Mouse (Mus musculus) gonadal fat pad, adult 2 months (tissue): ENCODE results near the gene Gm21812. TPM values are rescaled to one million over a fixed set of nuclear protein-coding genes. Genes with fewer than 3 reads are reported as not detected.
"Not testable (repeated sequence)": the region's sequence is repeated elsewhere in the genome, so short reads cannot be mapped to it uniquely, and the experiment has no call there.

Experiments
- DNase-seq: peaks from one replicate; pipeline ENCODE4 v3.0.0-alpha.2; 2012; ENCODE audit warnings: low read depth
- polyA plus RNA-seq: library from polyadenylated mRNA; depleted of rRNA; stranded (reverse); fragments of >200 nt; gene quantifications from 2 replicates; pipeline ENCODE4 v1.2.3, GENCODE M21; 2012; rRNA removed

The Gm21812 gene
- not detected in 2 replicates for polyA plus RNA-seq

DNA sequence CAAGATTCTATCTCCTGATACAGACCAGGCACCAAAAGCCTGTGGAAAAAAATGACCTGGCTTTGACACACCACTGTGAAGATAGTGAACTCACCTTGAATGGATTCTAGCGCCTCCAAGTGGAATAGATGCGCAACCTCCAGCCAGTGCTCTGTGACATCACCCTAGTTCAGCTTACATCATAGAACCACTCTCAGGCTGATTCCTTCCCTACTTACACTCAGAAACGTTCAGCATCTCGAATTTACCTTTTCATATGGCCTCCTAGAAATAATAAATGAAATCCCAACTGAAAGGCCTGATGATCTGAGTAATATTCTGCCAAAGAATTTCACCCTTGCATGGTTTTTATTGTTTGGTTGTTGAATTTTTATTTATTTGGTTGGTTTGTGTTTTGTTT lies at the start of gene Gm21812:
Gene Gm21812, minus strand, starts transcription at position 101 of the 400 bp plus-strand sequence.
- DNase-seq: not testable (repeated sequence)

Other genes starting within 250 kb of the Gm21812 start
- gene Gm21292, start 213.3 kb downstream of the Gm21812 start, polyA plus RNA-seq: not detected in 2 replicates
- not detected in 2 replicates for gene Gm21721, start 145.0 kb downstream of the Gm21812 start, polyA plus RNA-seq
- gene Gm21874, start 69.0 kb upstream of the Gm21812 start, polyA plus RNA-seq: not detected in 2 replicates